Mouse (Mus musculus) heart, embryonic 13.5 days (tissue): ENCODE data around the gene Pole3. TPM values are rescaled to one million over a fixed set of nuclear protein-coding genes. Genes with fewer than 3 reads are reported as not detected.
A peak's percentile ranks its signal among the peaks of the same experiment; 100 is the strongest.

Experiments used
- ATAC-seq: fragments of 200-750 bp; cut with Nextera tagmentation; 2 replicates; pipeline ENCODE4 v1.8.0; 2017; ENCODE audit warnings: moderate TSS enrichment; ENCODE audit not compliant: insufficient number of reproducible peaks, low FRiP score, low TSS enrichment; ENCODE audit errors: extremely low read depth
- H3K27ac ChIP-seq: fragments of 300-500 bp; sonication (generic); replicated peaks from 2 replicates; pipeline ENCODE4 v1.5.1; 2015; ENCODE audit warnings: moderate library complexity, mild to moderate bottlenecking, inconsistent platforms
- H3K27me3 ChIP-seq: fragments of 300-500 bp; sonication (generic); replicated peaks from 2 replicates; pipeline ENCODE4 v1.6.1; 2015; ENCODE audit warnings: mild to moderate bottlenecking, inconsistent platforms
- H3K36me3 ChIP-seq: fragments of 300-500 bp; sonication (generic); 2 replicates; pipeline ENCODE4 v1.6.1; 2015; ENCODE audit warnings: mild to moderate bottlenecking, inconsistent platforms
- H3K4me1 ChIP-seq: fragments of 300-500 bp; sonication (generic); 2 replicates; pipeline ENCODE4 v1.6.1; 2015; ENCODE audit warnings: inconsistent platforms
- H3K4me2 ChIP-seq: fragments of 300-500 bp; sonication (generic); 2 replicates; pipeline ENCODE4 v1.6.1; 2015; ENCODE audit warnings: inconsistent platforms, mild to moderate bottlenecking, moderate library complexity
- H3K4me3 ChIP-seq: fragments of 300-500 bp; sonication (generic); 2 replicates; pipeline ENCODE4 v1.5.1; 2015; ENCODE audit warnings: moderate library complexity, mild to moderate bottlenecking, inconsistent platforms
- H3K9ac ChIP-seq: fragments of 300-500 bp; sonication (generic); 2 replicates; pipeline ENCODE4 v1.6.1; 2015; ENCODE audit warnings: inconsistent platforms, mild to moderate bottlenecking, moderate library complexity
- H3K9me3 ChIP-seq: fragments of 300-500 bp; sonication (generic); 2 replicates; pipeline ENCODE4 v1.6.1; 2016; ENCODE audit warnings: inconsistent platforms
- WGBS: fragments of 180-500 bp; shearing (Covaris S2); methylation state at CpG from one replicate; pipeline ENCODE4 v1.1.7; 2015; ENCODE audit warnings: mixed read lengths; 5-methylcytosine and 5-hydroxymethylcytosine counted together
- polyA plus RNA-seq: library from polyadenylated mRNA; unstranded; fragments of >200 nt; fragmentation: Nextera tagmentation; extraction: Ambion mirVana; gene quantifications from 2 replicates; pipeline ENCODE4 v1.2.1, GENCODE M21; 2015

Pole3 gene
- polyA plus RNA-seq, 1 experiment from 2014 or later: 54.6 TPM

DNA sequence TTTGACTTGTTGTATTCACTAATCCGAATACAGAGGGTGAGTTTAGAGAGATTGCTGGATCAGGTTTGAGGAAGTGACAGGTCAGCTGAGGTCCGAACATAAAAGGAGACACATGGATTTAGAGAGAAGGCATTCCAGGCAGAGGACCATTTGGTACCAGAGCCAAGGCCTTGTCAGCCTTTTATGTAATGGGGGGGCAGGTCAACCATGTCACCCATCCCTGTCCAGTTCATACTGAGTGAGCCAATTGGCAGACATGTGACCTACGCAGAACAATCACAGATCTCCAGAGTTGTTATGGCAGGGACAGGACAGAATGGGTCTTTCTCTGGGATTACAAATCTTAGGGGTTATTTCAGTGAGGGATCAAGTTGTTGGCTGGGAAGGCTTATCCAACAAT, 18.9 kb downstream of the Pole3 start:
- Histone ChIP-seq H3K9me3 (no peaks in the 10 kb centered on the region), H3K27ac (no peak overlapping the region), H3K4me1 (peaks cover 10% of the 10 kb centered on the region), H3K4me2 (no peak overlapping the region), H3K27me3 (no peaks in the 10 kb centered on the region), H3K36me3 (peaks cover 41% of the 10 kb centered on the region), H3K9ac (no peak overlapping the region), H3K4me3 (no peak overlapping the region)
- 82% methylated on average over 3 of the region's 3 CpGs for WGBS
- ATAC-seq: no peak

DNA sequence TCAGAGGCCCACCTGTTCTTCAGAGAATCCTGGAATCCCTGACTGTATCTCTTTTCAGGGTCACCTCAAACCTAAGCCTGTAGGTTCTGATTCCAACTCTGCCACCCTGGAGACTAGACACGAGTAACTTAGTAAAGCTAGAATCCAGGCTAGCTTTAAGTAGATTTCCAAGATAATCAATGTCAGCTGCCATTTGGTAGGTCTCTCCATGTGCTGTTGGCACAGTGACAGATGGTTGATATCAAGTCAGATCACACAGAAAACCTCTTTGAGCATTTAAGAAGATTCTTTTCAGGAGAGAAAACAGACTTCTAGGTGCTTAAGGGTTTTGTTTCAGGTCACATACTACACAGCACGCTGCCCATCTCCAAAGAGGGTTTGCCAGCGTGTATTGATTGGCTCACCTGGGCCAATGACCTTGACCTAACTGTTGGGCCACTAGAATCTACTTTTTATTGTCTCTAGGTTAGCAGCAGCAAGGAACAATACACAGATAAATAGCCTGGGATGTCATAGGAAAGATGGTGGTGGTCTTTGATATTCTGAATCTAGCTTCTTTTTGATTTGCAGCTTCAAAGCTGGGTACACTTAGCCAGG, 21.4 kb downstream of the Pole3 start, which contains the start of gene Hdhd3:
Hdhd3 (minus strand) TSS at position 94 of the 597 bp plus-strand sequence.
- H3K27ac ChIP-seq: peak within 1 kb of the TSS; percentile 82
- H3K36me3 ChIP-seq: peaks cover 34% of the 10 kb centered on the region
- H3K4me1 ChIP-seq: peaks cover 13% of the 10 kb centered on the region
- H3K9ac ChIP-seq: peak within 1 kb of the TSS; percentile 90
- 83% methylated on average over 3 of the region's 3 CpGs for WGBS
- no peaks in the 10 kb centered on the region for H3K27me3 ChIP-seq
- H3K9me3 ChIP-seq: no peaks in the 10 kb centered on the region
- peak within 1 kb of the TSS; percentile 77 for H3K4me2 ChIP-seq
- ATAC-seq: no peak
- peak within 1 kb of the TSS; percentile 89 for H3K4me3 ChIP-seq

DNA sequence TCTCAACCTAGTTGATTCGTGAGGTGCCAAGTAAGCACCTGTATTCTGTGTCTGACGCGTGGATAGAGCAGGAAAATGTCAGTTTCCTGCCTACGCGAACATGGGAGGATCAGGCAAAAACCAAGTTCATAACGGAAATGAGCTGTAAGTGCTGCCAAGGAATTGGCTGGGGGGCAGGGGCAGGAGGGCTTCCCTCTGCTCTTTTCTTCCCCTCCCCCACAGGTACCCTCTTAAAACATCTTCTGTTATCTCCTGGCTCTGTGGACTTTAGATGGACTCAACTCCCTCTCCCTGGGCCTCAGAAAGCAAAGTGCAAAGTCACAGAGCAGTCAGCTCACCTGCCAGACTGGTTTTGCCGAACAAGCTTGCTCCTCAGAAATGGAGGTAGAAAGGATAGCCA, 21.9 kb downstream of the Pole3 start:
- Histone ChIP-seq H3K4me3 (no peak overlapping the region), H3K9ac (no peak overlapping the region), H3K9me3 (no peaks in the 10 kb centered on the region), H3K27me3 (no peaks in the 10 kb centered on the region), H3K27ac (no peak overlapping the region), H3K36me3 (peaks cover 34% of the 10 kb centered on the region), H3K4me2 (no peak overlapping the region), H3K4me1 (peaks cover 13% of the 10 kb centered on the region)
- no peak for ATAC-seq
- WGBS: 67% methylated on average over 7 of the region's 7 CpGs

DNA sequence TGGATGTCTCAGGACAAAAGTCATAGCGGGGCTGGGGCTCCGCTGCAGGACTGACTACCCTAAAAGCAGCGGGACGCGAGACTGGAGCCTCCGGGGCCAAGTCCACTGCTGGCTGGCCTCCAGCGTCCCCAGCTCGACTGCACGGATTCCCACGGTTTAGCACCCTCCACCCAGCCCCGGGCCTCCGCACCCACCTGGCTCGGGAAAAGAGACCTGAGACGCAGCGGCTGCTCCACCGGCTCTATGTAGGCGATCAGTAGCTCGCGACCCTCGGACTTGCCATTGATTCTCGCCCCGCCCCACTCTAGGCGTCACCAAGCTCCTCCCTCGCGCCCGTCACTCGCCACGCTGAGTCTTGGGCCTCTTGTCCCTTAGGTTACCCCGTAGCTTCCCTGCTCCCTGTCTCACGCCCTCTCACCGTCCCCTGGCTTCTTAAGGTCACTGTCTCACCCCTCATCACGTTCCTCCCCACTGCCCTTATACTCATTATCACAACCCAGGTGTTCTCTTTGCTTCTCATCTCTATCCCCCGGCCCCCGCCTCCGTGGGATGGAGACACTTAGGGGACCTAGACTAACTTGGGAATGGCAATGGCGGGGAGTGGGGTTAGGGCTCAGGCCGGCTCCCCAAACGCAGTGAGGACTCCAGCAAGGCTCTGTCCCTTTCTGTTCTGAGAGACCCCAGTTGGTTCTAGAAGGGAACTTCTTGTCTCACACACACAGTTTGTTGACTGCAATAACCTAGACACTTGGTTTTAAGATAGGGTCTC, 22.7 kb downstream of the Pole3 start:
- Histone ChIP-seq H3K27me3 (no peaks in the 10 kb centered on the region), H3K27ac (peak overlapping the region; percentile 82), H3K9me3 (no peaks in the 10 kb centered on the region), H3K9ac (peak overlapping the region; percentile 90), H3K4me3 (peak overlapping the region; percentile 89), H3K4me1 (peaks cover 15% of the 10 kb centered on the region), H3K4me2 (peak overlapping the region; percentile 77), H3K36me3 (peaks cover 32% of the 10 kb centered on the region)
- WGBS: 1% methylated on average over 38 of the region's 38 CpGs
- ATAC-seq: peak; percentile 80

DNA sequence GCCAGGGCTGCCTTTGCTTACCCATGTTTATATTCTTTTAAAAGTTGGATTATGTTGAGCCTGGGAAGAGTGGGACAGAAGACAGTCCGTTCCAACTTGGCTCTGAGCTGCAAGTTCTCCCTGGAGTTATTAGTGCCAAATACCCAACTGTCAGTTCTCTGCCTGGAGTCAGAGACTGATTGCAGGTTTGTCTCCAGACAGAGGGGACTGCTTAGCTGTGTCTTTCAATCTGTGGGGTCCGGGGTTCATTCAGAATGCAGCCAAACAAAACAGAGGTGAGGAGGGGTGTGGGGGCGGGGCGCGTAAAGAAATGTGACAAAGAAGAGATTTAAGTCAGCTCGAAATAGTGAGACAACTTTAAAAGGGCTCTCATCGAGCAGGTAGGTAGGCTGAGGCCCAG, 23.3 kb downstream of the Pole3 start:
- H3K27me3 ChIP-seq: no peaks in the 10 kb centered on the region
- 2% methylated on average over 7 of the region's 7 CpGs for WGBS
- ATAC-seq: no peak
- H3K4me1 ChIP-seq: peaks cover 21% of the 10 kb centered on the region
- H3K9me3 ChIP-seq: no peaks in the 10 kb centered on the region
- peak overlapping the region; percentile 90 for H3K9ac ChIP-seq
- H3K4me3 ChIP-seq: peak overlapping the region; percentile 89
- peak overlapping the region; percentile 82 for H3K27ac ChIP-seq
- peak overlapping the region; percentile 77 for H3K4me2 ChIP-seq
- peaks cover 30% of the 10 kb centered on the region for H3K36me3 ChIP-seq

DNA sequence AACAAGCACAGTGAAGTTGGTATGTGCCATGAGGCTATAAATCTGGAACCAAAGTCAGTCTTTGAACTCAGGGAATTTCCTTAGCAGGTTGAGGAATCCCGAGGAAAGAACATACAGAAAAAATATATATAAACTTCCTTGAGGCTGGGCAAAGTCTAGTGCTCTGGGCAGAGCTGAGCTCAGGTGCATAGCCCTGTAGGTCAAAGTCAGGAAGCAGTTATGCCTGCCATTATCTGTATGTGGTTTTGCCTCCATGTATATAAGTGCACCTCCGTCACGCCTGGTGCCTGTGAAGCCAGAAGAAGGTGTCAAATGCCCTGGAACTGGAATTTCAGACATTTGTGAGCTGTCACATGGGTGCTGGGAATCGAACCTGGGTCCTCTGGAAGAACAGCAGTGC, 24.1 kb downstream of the Pole3 start:
- WGBS: 81% methylated on average over 4 of the region's 4 CpGs
- ATAC-seq: no peak
- Histone ChIP-seq H3K9ac (no peak overlapping the region), H3K4me2 (peak overlapping the region; percentile 77), H3K4me1 (peaks cover 23% of the 10 kb centered on the region), H3K9me3 (no peaks in the 10 kb centered on the region), H3K27ac (no peak overlapping the region), H3K4me3 (peak overlapping the region; percentile 89; the same call in 1 of the 2 replicates), H3K27me3 (no peaks in the 10 kb centered on the region), H3K36me3 (peaks cover 30% of the 10 kb centered on the region)

DNA sequence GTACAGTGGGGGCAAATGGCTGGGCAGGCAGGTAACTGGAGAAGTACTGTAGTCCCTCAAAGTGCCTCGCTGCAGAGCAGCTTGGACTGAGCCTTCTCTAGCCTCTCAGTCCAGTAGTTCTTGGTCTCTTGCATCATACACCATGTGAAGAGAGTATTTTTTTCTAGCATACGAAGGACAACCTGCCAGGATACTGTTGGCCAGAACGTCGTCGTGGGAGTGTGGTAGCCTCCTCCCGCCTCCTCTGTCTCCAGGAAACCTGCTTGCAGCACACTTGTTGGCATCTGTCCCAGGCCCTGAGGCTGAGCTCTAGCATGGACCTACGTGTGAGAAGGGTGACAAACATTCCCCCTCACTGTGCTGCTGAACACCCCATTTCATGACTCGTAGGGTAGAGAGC, 28.1 kb downstream of the Pole3 start:
- ATAC-seq: no peak
- Histone ChIP-seq H3K9me3 (no peaks in the 10 kb centered on the region), H3K36me3 (peaks cover 30% of the 10 kb centered on the region), H3K4me1 (peaks cover 26% of the 10 kb centered on the region), H3K27me3 (no peaks in the 10 kb centered on the region), H3K4me2 (no peak overlapping the region), H3K9ac (no peak overlapping the region), H3K27ac (no peak overlapping the region), H3K4me3 (no peak overlapping the region)
- WGBS: 46% methylated on average over 8 of the region's 8 CpGs

DNA sequence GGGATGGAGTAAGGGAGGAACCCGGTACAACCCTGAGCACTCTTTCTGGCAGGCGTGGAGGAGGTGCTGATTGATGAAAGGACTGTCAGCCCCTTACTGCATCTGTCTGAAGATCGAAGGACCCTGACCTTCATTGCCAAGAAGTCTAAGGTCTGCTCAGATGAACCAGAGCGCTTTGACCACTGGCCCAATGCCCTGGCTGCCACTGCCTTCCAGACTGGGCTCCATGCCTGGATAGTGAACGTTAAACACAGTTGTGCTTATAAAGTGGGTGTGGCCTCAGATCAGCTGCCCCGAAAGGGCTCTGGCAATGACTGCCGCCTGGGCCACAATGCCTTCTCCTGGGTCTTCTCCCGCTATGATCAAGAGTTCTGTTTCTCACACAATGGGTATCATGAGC, 28.9 kb downstream of the Pole3 start:
- Histone ChIP-seq H3K27me3 (no peaks in the 10 kb centered on the region), H3K9ac (no peak overlapping the region), H3K36me3 (peaks cover 30% of the 10 kb centered on the region), H3K4me1 (peaks cover 20% of the 10 kb centered on the region), H3K4me2 (no peak overlapping the region), H3K9me3 (no peaks in the 10 kb centered on the region), H3K4me3 (no peak overlapping the region), H3K27ac (no peak overlapping the region)
- WGBS: 60% methylated on average over 8 of the region's 8 CpGs
- ATAC-seq: no peak

DNA sequence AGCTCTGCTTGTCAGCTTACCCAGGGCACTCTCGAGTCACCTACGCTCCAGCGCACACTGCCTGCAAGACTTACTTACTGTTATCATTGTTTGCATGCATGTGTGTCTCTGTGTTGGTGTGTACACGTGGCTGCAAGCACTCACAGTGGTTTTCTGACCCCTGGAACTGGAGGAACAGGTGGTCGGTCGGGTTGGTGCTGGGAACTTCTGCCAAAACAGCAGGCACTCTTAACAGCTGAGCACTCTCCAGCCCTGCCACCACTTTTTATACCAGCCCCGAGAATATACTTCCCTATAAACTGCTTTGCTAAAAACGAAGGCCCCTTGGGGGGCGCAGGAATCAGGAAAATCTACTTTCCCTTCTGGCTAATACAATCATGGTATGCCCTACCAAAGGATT, 30.6 kb downstream of the Pole3 start:
- peaks cover 19% of the 10 kb centered on the region for H3K36me3 ChIP-seq
- no peak for ATAC-seq
- H3K4me3 ChIP-seq: no peak overlapping the region
- H3K27me3 ChIP-seq: no peaks in the 10 kb centered on the region
- no peaks in the 10 kb centered on the region for H3K9me3 ChIP-seq
- H3K4me2 ChIP-seq: no peak overlapping the region
- 58% methylated on average over 9 of the region's 9 CpGs for WGBS
- H3K27ac ChIP-seq: no peak overlapping the region
- no peak overlapping the region for H3K9ac ChIP-seq
- H3K4me1 ChIP-seq: peaks cover 17% of the 10 kb centered on the region

DNA sequence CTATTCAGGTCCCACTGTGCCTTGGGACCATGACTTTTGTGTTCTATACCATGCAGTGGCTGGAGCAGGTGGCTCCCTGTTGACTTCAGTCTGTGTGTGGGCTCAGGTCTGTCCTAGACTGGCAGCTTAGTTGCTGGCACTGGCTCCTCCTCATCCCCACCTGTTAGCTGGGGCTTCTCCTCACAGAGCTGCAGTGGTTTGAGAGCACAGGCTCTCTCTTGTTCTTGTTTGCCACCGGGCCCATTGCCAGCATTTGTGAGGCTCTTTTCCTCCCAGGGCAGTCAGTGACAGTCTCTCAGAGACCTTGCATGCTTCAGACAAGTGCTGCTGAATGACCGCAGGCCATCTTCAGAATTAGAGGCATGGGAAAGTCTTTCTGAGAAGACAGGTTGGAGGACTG, 32.2 kb downstream of the Pole3 start:
- WGBS: 64% methylated on average over 2 of the region's 2 CpGs
- Histone ChIP-seq H3K4me1 (peaks cover 17% of the 10 kb centered on the region), H3K4me2 (no peak overlapping the region)

DNA sequence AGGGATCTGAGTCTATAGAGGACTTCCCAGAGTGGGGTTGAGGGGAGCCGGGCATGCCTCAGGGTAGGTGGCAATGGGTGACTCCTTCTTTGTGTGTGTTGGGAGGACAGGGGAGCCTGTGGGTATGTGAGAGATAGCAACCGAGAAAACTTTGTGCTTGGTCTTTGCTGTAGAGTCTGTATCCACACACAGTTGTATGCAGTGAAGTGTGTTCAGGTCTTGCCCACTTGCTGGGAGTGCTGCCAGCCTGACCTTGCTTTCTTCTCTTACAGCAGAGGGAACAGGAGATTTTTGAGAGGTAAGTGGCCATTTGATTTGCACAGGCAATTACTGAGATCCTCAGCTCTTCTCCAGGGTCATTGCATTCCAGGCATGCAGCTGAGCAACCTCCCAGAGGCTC, 37.0 kb downstream of the Pole3 start:
- no peak overlapping the region for H3K4me3 ChIP-seq
- H3K4me1 ChIP-seq: no peaks in the 10 kb centered on the region
- no peaks in the 10 kb centered on the region for H3K36me3 ChIP-seq
- 74% methylated on average over 2 of the region's 2 CpGs for WGBS
- H3K27ac ChIP-seq: no peak overlapping the region
- H3K9ac ChIP-seq: no peak overlapping the region
- no peak overlapping the region for H3K4me2 ChIP-seq
- H3K9me3 ChIP-seq: no peaks in the 10 kb centered on the region
- H3K27me3 ChIP-seq: no peaks in the 10 kb centered on the region
- ATAC-seq: no peak

More for the DNA sequence above, 32.2 kb downstream of the Pole3 start:
- no peak overlapping the region for H3K27ac ChIP-seq
- H3K9ac ChIP-seq: no peak overlapping the region
- ATAC-seq: no peak
- no peak overlapping the region for H3K4me3 ChIP-seq
- H3K9me3 ChIP-seq: no peaks in the 10 kb centered on the region
- peaks cover 4% of the 10 kb centered on the region for H3K36me3 ChIP-seq
- no peaks in the 10 kb centered on the region for H3K27me3 ChIP-seq

DNA sequence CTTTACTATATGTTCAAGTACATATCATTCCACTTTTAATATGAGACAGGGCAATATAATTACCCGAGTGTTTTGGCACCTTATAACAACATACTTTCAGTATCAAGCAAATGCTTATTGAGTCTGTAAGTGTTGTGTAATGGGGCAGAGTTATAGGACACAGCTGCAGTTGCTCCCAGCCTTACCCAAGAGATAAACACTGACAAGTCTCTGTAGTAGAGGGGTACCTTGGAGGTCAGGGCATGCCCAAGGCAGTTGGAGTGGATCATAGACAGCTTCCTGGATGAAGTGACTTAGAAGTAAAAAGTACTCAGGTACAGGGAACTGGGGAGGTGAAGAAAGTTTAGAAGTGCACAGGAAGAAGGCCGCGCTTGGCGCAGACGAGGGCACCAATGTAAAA, 37.7 kb downstream of the Pole3 start:
- Histone ChIP-seq H3K27me3 (peaks cover 5% of the 10 kb centered on the region; the same call in 1 of the 2 replicates), H3K4me1 (no peaks in the 10 kb centered on the region), H3K36me3 (no peaks in the 10 kb centered on the region), H3K27ac (no peak overlapping the region), H3K4me2 (no peak overlapping the region), H3K9ac (no peak overlapping the region), H3K9me3 (no peaks in the 10 kb centered on the region), H3K4me3 (no peak overlapping the region)
- no peak for ATAC-seq
- 83% methylated on average over 5 of the region's 5 CpGs for WGBS
